Mouse (Mus musculus): ENCODE measurements around the gene Sdccag8.

DNA sequence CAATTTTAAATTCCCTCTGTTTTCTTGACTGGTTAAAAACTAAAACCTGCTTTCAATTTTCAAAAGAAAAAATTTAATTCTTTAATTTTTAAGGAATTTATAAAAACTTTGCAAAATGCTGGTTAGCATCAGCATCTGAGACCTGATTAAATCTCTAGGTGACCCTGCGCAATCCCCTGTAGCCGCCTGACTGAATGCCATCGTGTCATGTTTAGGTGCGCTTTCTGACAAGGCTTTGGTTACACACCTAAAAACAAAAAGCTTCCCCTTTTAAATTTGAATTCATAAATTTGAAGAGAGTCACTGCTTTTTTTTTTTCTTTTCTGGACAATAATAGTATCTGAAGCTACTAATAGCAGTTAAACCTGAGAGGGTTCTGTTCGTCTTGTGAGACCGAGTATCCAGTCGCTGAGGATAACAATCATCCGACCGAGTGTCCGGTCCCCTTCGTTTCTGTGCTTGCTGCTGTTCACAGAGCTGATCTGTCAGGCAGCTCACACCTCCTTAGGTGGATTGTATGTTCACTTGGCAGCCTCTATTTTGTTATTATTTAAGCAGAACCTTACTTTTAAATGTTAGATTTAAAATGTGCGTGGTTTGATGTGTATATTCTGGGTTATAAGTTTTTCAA, 118.0 kb downstream of the Sdccag8 start:
- TF ChIP-seq CTCF (IDR thresholded peaks at IDR 0.05; ENCODE audit: extremely low read depth, insufficient read depth, insufficient read length, insufficient replicate concordance) (no peak), POLR2A (IDR thresholded peaks at IDR 0.05; ENCODE audit: low read depth, low read length) (no peak)
